Mouse (Mus musculus) thymus, adult 2 months (tissue): ENCODE data around the gene Gm3002. TPM values are rescaled to one million over a fixed set of nuclear protein-coding genes. Genes with fewer than 3 reads are reported as not detected.
"Not testable (repeated sequence)": the region's sequence is repeated elsewhere in the genome, so short reads cannot be mapped to it uniquely, and the experiment has no call there.

Experiments
- DNase-seq: peaks from one replicate; pipeline ENCODE4 v3.0.0; 2021
- H3K27ac ChIP-seq: fragments of 200-500 bp; 2 replicates; pipeline ENCODE4 v1.5.1; 2012; ENCODE audit warnings: low read length, control low read depth; ENCODE audit not compliant: control insufficient read depth, insufficient read depth
- H3K27me3 ChIP-seq: fragments of 200-500 bp; 2 replicates; pipeline ENCODE4 v1.6.1; 2012; ENCODE audit warnings: mild to moderate bottlenecking, low read length, moderate library complexity, mixed read lengths; ENCODE audit not compliant: control insufficient read depth, insufficient read depth
- H3K36me3 ChIP-seq: fragments of 200-500 bp; 2 replicates; pipeline ENCODE4 v1.6.1; 2012; ENCODE audit warnings: mild to moderate bottlenecking, low read length, moderate library complexity; ENCODE audit not compliant: control insufficient read depth, insufficient read depth
- H3K4me1 ChIP-seq: fragments of 200-500 bp; replicated peaks from 2 replicates; pipeline ENCODE4 v1.6.1; 2012; ENCODE audit warnings: low read length; ENCODE audit not compliant: control insufficient read depth, insufficient read depth
- H3K4me3 ChIP-seq: fragments of 200-500 bp; 2 replicates; pipeline ENCODE4 v1.5.1; 2012; ENCODE audit warnings: mild to moderate bottlenecking, low read length, control low read depth, moderate library complexity; ENCODE audit not compliant: control insufficient read depth, insufficient read depth
- WGBS: fragments of 180-500 bp; shearing (Covaris S2); methylation state at CpG from one replicate; pipeline ENCODE4 v1.1.7; 2018; 5-methylcytosine and 5-hydroxymethylcytosine counted together
- polyA plus RNA-seq: library from polyadenylated mRNA; depleted of rRNA; stranded (reverse); fragments of >200 nt; gene quantifications from 2 replicates; pipeline ENCODE4 v1.2.3, GENCODE M21; 2012; rRNA removed

Gm3002 gene
- 0.13 TPM in 1 of 2 replicates, not detected in the other for polyA plus RNA-seq

DNA sequence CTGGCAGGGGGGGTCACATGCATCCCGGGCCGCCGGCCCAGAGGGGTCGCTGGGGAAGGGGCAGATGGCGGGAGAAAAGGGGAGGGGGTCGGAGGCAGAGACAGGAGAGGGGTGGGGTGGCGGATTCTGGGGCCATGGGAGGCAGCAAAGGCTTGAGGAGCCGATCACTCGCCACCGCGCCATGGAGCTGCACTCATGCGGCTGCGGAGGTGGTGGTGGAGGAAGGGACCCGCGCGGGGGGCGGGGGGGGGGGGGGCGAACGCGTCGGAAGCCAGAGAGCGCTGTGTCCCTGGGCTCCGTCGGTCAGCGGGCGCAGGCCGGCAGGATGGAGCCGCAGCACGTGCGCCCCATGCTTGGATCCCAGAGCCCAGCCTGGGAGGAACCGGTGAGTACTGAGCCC, at the start of gene Gm3002:
TSS of gene Gm3002 (plus strand) at position 301 of the 400 bp plus-strand sequence.
- H3K36me3 ChIP-seq, DNase-seq, H3K27ac ChIP-seq, H3K4me3 ChIP-seq, H3K4me1 ChIP-seq, H3K27me3 ChIP-seq: not testable (repeated sequence)
- WGBS, result no CpG with 5 or more reads among the region's 31 CpGs

GRCm38 (mm10) chr14:3845945-3846344, 36.1 kb downstream of the Gm3002 start, which contains the start of gene Gm3033:
Gene Gm3033, plus strand, starts transcription at chr14:3846245.
- not testable (repeated sequence) for H3K27me3 ChIP-seq, H3K27ac ChIP-seq, H3K4me1 ChIP-seq, DNase-seq, H3K4me3 ChIP-seq, H3K36me3 ChIP-seq
- no CpG with 5 or more reads among the region's 2 CpGs for WGBS

DNA sequence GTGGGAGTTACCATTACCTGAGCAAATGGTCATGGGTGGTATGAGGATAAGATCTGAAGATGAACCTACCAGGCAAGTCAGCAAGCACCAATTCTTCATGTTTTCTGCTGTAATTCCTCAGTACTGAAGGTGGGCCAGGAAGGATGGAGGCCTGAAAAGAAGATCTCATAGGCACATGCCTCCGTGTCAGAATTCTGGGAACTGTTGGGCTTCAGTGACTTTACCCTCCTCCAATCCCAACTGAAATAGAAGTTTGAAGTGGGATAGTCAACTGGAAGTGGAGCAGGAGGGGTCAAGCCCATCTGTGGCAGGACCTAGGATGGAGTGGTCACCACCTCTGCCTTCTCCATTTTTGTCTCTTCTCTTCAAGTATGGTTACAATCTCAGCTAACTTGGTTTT, 74.0 kb downstream of the Gm3002 start, which contains the start of gene Gm2916:
TSS of gene Gm2916 (plus strand) at position 301 of the 400 bp plus-strand sequence.
- not testable (repeated sequence) for DNase-seq, H3K4me3 ChIP-seq, H3K4me1 ChIP-seq, H3K36me3 ChIP-seq, H3K27ac ChIP-seq, H3K27me3 ChIP-seq
- no CpG with 5 or more reads among the region's 1 CpGs for WGBS

DNA sequence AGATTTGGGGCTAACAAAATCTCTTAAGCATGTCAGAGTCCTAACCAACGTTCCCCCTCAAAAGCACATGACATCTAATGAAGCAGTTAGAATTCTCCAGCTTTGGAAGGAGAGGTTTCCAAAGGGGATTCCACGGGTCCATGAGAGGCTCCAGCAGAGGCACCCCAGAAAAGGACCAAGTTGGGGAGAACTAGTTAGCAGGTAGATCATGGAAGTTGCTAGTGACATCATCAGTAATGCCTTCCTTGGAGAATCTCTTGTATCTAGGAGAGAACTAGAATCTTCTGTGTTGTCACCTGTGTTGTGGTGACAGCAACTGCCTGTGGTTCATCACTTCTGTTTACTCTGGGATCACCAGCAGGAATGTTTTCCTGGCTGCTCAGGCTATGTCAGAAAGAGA, 121.6 kb downstream of the Gm3002 start, which contains the start of gene Gm3029:
TSS of gene Gm3029 (plus strand) at position 301 of the 400 bp plus-strand sequence.
- not testable (repeated sequence) for DNase-seq, H3K4me1 ChIP-seq, H3K27ac ChIP-seq, H3K4me3 ChIP-seq, H3K36me3 ChIP-seq, H3K27me3 ChIP-seq
- 81% methylated on average over 2 of the region's 2 CpGs for WGBS

- not testable (repeated sequence) for H3K4me3 ChIP-seq, DNase-seq, H3K4me1 ChIP-seq, H3K36me3 ChIP-seq, H3K27me3 ChIP-seq, H3K27ac ChIP-seq
- WGBS, result no CpG with 5 or more reads among the region's 2 CpGs
These were observed 153.4 kb downstream of the Gm3002 start, which contains the start of gene Gm3095 for GRCm38 (mm10) chr14:3963247-3963646. Gene Gm3095, plus strand, starts transcription at chr14:3963547.

DNA sequence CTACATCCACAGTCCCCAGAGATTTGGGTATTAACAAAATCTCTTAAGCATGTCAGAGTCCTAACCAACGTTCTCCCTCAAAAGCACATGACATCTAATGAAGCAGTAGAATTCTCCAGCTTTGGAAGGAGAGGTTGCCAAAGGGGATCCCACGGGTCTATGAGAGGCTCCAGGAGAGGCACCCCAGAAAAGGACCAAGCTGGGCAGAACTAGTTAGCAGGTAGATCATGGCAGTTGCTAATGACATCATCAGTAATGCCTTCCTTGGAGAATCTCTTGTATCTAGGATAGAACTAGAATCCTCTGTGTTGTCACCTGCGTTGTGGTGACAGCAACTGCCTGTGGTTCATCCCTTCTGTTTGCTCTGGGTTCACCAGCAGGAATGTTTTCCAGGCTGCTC, 188.2 kb downstream of the Gm3002 start, which contains the start of gene Gm3099:
TSS of gene Gm3099 (plus strand) at position 301 of the 400 bp plus-strand sequence.
- not testable (repeated sequence) for DNase-seq, H3K27ac ChIP-seq, H3K4me3 ChIP-seq, H3K27me3 ChIP-seq, H3K4me1 ChIP-seq, H3K36me3 ChIP-seq
- 87% methylated on average over 2 of the region's 3 CpGs for WGBS

Other genes starting within 250 kb of the Gm3002 start
- not detected in 2 replicates for gene Gm3012, start 175.6 kb upstream of the Gm3002 start, polyA plus RNA-seq
- 0.05 and 0.09 TPM in 2 replicates for gene Gm3020, start 158.0 kb upstream of the Gm3002 start, polyA plus RNA-seq
- gene Gm3043, start 121.3 kb upstream of the Gm3002 start, polyA plus RNA-seq, result not detected in 2 replicates
- 0.17 TPM in 1 of 2 replicates, not detected in the other for gene Gm3033, start 36.2 kb downstream of the Gm3002 start, polyA plus RNA-seq
- gene Gm2916, start 74.1 kb downstream of the Gm3002 start, polyA plus RNA-seq, result not detected in 2 replicates
- gene Gm3029, start 121.7 kb downstream of the Gm3002 start, polyA plus RNA-seq, result not detected in 2 replicates
- 0.28 TPM in 1 of 2 replicates, not detected in the other for gene Gm3095, start 153.5 kb downstream of the Gm3002 start, polyA plus RNA-seq
- not detected in 2 replicates for gene Gm3099, start 188.3 kb downstream of the Gm3002 start, polyA plus RNA-seq
- gene Gm5796, start 213.9 kb downstream of the Gm3002 start, polyA plus RNA-seq, result 0.09 TPM in 2 replicates